In genomic region chr8:122682820-122683219, GRCm38 (mm10) we compare ENCODE assay signal across 24 mouse cellular contexts. TPM values are rescaled to one million over a fixed set of nuclear protein-coding genes. Genes with fewer than 3 reads are reported as not detected.
DNase-seq lines count a peak whose midpoint lies in the region; ATAC-seq lines count a peak whose summit lies in the region.
"Had no signal": no experiment of that assay in that cellular context is flagged by ENCODE, and none has a peak within 500 bp of the region (broad histone marks: within the 10 kb centered on the region; RNA-seq: fewer than 3 reads in every experiment).

No protein-coding gene starts in this region.

- intact Hi-C loops in left cerebral cortex, postnatal 25 days (cut with DNase I), result no loop called here

- H3K4me2 ChIP-seq in liver, embryonic 11.5 days, result peak overlapping the region; percentile 29
- 0 out of 2 replicates have a peak overlapping the region, but pooled peaks have one; percentile 16 for H3K4me2 ChIP-seq in liver, embryonic 15.5 days
- H3K4me2 ChIP-seq in midbrain, embryonic 15.5 days, result no peak overlapping the region
- H3K4me2 ChIP-seq: embryonic facial prominence, embryonic 15.5 days; heart, embryonic 11.5 days; heart, embryonic 15.5 days; hindbrain, embryonic 14.5 days had no signal

- H3K4me3 ChIP-seq in liver, embryonic 11.5 days (ENCODE audit: low read depth, low read length), result no peak overlapping the region
- H3K4me3 ChIP-seq in liver, embryonic 15.5 days (replicated peaks), result no peak overlapping the region
- H3K4me3 ChIP-seq in midbrain, embryonic 15.5 days, result no peak overlapping the region
- H3K4me3 ChIP-seq: embryonic facial prominence, embryonic 15.5 days; erythroblast, embryonic 14.5 days; forebrain, embryonic 10.5 days; heart, adult 2 months; heart, embryonic 15.5 days had no signal

- no peaks in the 10 kb centered on the region for H3K9me3 ChIP-seq in liver, embryonic 11.5 days (ENCODE audit: control insufficient read depth, low read length)
- H3K9me3 ChIP-seq in liver, embryonic 15.5 days (replicated peaks), result no peaks in the 10 kb centered on the region
- no peaks in the 10 kb centered on the region for H3K9me3 ChIP-seq in midbrain, embryonic 15.5 days
- H3K9me3 ChIP-seq: embryonic facial prominence, embryonic 15.5 days; forebrain, embryonic 10.5 days; heart, embryonic 15.5 days had no signal

- H3K4me1 ChIP-seq in liver, embryonic 11.5 days (replicated peaks; ENCODE audit: control insufficient read depth, insufficient read depth, low read length), result peaks cover 74% of the 10 kb centered on the region
- H3K4me1 ChIP-seq in liver, embryonic 15.5 days (replicated peaks), result peaks cover 89% of the 10 kb centered on the region
- H3K4me1 ChIP-seq in midbrain, embryonic 15.5 days, result peaks cover 24% of the 10 kb centered on the region

- no peak overlapping the region for H3K9ac ChIP-seq in liver, embryonic 11.5 days (ENCODE audit: low read depth, low read length)
- no peak overlapping the region for H3K9ac ChIP-seq in liver, embryonic 15.5 days
- H3K9ac ChIP-seq in midbrain, embryonic 15.5 days, result no peak overlapping the region
- H3K9ac ChIP-seq: embryonic facial prominence, embryonic 15.5 days; heart, embryonic 15.5 days; hindbrain, embryonic 14.5 days had no signal

- ATAC-seq in liver, embryonic 11.5 days (replicated peaks; ENCODE audit: low FRiP score), result peak; percentile 71
- peak; percentile 27 for ATAC-seq in liver, embryonic 15.5 days (ENCODE audit: insufficient read depth)
- ATAC-seq in megakaryocyte-erythroid progenitor cell, adult 5-6 weeks (replicated peaks; ENCODE audit: low FRiP score, low TSS enrichment, poor library complexity, severe bottlenecking), result peak; percentile 57
- no peak for ATAC-seq in midbrain, embryonic 15.5 days (replicated peaks)
- ATAC-seq: forebrain, embryonic 14.5 days; Patski had no signal

- H3K36me3 ChIP-seq in liver, embryonic 11.5 days (ENCODE audit: control insufficient read depth, insufficient read depth, low read length), result no peaks in the 10 kb centered on the region
- no peaks in the 10 kb centered on the region for H3K36me3 ChIP-seq in liver, embryonic 15.5 days (replicated peaks)
- H3K36me3 ChIP-seq in midbrain, embryonic 15.5 days (replicated peaks), result no peaks in the 10 kb centered on the region
- H3K36me3 ChIP-seq: embryonic facial prominence, embryonic 15.5 days; forebrain, embryonic 10.5 days; heart, embryonic 15.5 days had no signal

- WGBS in liver, embryonic 11.5 days, result 44% methylated on average over 11 of the region's 11 CpGs
- WGBS in liver, embryonic 15.5 days (ENCODE audit: insufficient replicate concordance), result 23% methylated on average over 11 of the region's 11 CpGs
- WGBS in midbrain, embryonic 15.5 days, result 89% methylated on average over 11 of the region's 11 CpGs

- DNase-seq in c-Kit-positive CD71-positive TER-119-negative erythroid progenitor cells, embryonic 14.5 days (ENCODE audit: low read depth), result peak; percentile 62
- no peak for DNase-seq in liver, embryonic 11.5 days (ENCODE audit: low spot score)
- no peak for DNase-seq in layer of hippocampus, postnatal 14 days (ENCODE audit: low spot score in 2 of 2)
- DNase-seq in left cerebral cortex, postnatal 25 days (ENCODE audit: low spot score in 2 of 2), result no peak
- DNase-seq: adrenal gland, adult 2 months; adrenal gland, postnatal 25 days; cerebellum, adult 11 months; cerebellum, adult 8-10 months; cerebellum, postnatal 14 days; embryo, embryonic 11 days; gastrocnemius, postnatal 10 days; heart, adult 2 months; heart, postnatal 14 days had no signal

- H3K27me3 ChIP-seq in liver, embryonic 11.5 days (replicated peaks; ENCODE audit: control insufficient read depth, insufficient read depth, low read length), result peaks cover 14% of the 10 kb centered on the region
- peaks cover 53% of the 10 kb centered on the region for H3K27me3 ChIP-seq in liver, embryonic 15.5 days
- H3K27me3 ChIP-seq in midbrain, embryonic 15.5 days (replicated peaks), result no peaks in the 10 kb centered on the region

- peak overlapping the region; percentile 53; the same call in 1 of the 2 replicates for H3K27ac ChIP-seq in liver, embryonic 11.5 days (ENCODE audit: low read depth, low read length)
- no peak overlapping the region; the same call in 1 of the 2 replicates for H3K27ac ChIP-seq in liver, embryonic 15.5 days (replicated peaks)
- H3K27ac ChIP-seq in midbrain, embryonic 15.5 days, result no peak overlapping the region
- H3K27ac ChIP-seq: embryonic facial prominence, embryonic 15.5 days; forebrain, embryonic 10.5 days; heart, adult 2 months; heart, embryonic 15.5 days; hindbrain, embryonic 14.5 days had no signal

RNA-seq across cellular contexts. Expression of gene Cbfa2t3, which starts 16.1 kb away (rescaled TPM):
- 13.8 and 14.4 TPM in 2 replicates for polyA plus RNA-seq in liver, embryonic 11.5 days (2014; fragmentation: Nextera tagmentation; extraction: Ambion mirVana)
- polyA plus RNA-seq in liver, embryonic 15.5 days (2015; fragmentation: Nextera tagmentation; extraction: Ambion mirVana), result 3.5 and 3.6 TPM in 2 replicates
- 78.3 and 79.6 TPM in 2 replicates for total RNA-seq in megakaryocyte-erythroid progenitor cell, adult 5-6 weeks (2014; fragmentation: Nextera tagmentation)
- total RNA-seq in megakaryocyte-erythroid progenitor cell, adult 5-6 weeks (2017), result 7.8 and 15.4 TPM in 2 replicates
- polyA plus RNA-seq in midbrain, embryonic 15.5 days (2015; fragmentation: Nextera tagmentation; extraction: Ambion mirVana), result 20.2 and 21.4 TPM in 2 replicates
- 10 to 100 TPM; 25.1 to 28.7 TPM for total RNA-seq in layer of hippocampus, postnatal 14 days (2021)
- total RNA-seq in left cerebral cortex, postnatal 25 days (2021), result 10 to 100 TPM; 31.7 to 41.5 TPM
